Mouse (Mus musculus) stomach, postnatal 0 days (tissue): ENCODE measurements around the gene Nfe2l1. TPM values are rescaled to one million over a fixed set of nuclear protein-coding genes. Genes with fewer than 3 reads are reported as not detected.

Experiments used
- ATAC-seq: fragments of 200-750 bp; cut with Nextera tagmentation; 2 replicates; pipeline ENCODE4 v1.8.0; 2017; ENCODE audit not compliant: low FRiP score, low TSS enrichment
- DNase-seq: peaks from one replicate; pipeline ENCODE4 v3.0.0-alpha.2; 2016; ENCODE audit warnings: low spot score
- H3K27ac ChIP-seq: fragments of 300-500 bp; sonication (generic); replicated peaks from 2 replicates; pipeline ENCODE4 v1.5.1; 2014; ENCODE audit warnings: mild to moderate bottlenecking, control low read depth
- H3K27me3 ChIP-seq: fragments of 300-500 bp; sonication (generic); 2 replicates; pipeline ENCODE4 v1.6.1; 2014; ENCODE audit warnings: low read length; ENCODE audit not compliant: control insufficient read depth, insufficient read depth
- H3K36me3 ChIP-seq: fragments of 300-500 bp; sonication (generic); 2 replicates; pipeline ENCODE4 v1.6.1; 2014; ENCODE audit warnings: low read length, mixed read lengths; ENCODE audit not compliant: control insufficient read depth, insufficient read depth
- H3K4me1 ChIP-seq: fragments of 300-500 bp; sonication (generic); replicated peaks from 2 replicates; pipeline ENCODE4 v1.6.1; 2014; ENCODE audit warnings: antibody characterized with exemption; ENCODE audit not compliant: control insufficient read depth, insufficient read depth
- H3K4me2 ChIP-seq: fragments of 300-500 bp; sonication (generic); replicated peaks from 2 replicates; pipeline ENCODE4 v1.6.1; 2014; ENCODE audit warnings: low read depth, mild to moderate bottlenecking, control low read depth, moderate library complexity
- H3K4me3 ChIP-seq: fragments of 300-500 bp; sonication (generic); 2 replicates; pipeline ENCODE4 v1.5.1; 2014; ENCODE audit warnings: low read depth, low read length, control low read depth
- H3K9ac ChIP-seq: fragments of 300-500 bp; sonication (generic); 2 replicates; pipeline ENCODE4 v1.6.1; 2014; ENCODE audit warnings: mild to moderate bottlenecking, low read length, control low read depth, mixed read lengths
- H3K9me3 ChIP-seq: fragments of 300-500 bp; sonication (generic); 2 replicates; pipeline ENCODE4 v1.6.1; 2016; ENCODE audit warnings: low read length; ENCODE audit not compliant: control insufficient read depth
- CTCF ChIP-seq: IDR thresholded peaks from 2 replicates; pipeline ENCODE4 v1.5.1; 2016; ENCODE audit warnings: antibody characterized with exemption, low read depth, mild to moderate bottlenecking, moderate library complexity
- EP300 ChIP-seq: optimal IDR thresholded peaks from 2 replicates; pipeline ENCODE3; 2016; ENCODE audit warnings: antibody characterized with exemption
- WGBS: fragments of 180-500 bp; shearing (Covaris S2); extraction: QIAGEN DNeasy Blood & Tissue Kit; methylation state at CpG from one replicate; pipeline ENCODE4 v1.1.7; 2014; 5-methylcytosine and 5-hydroxymethylcytosine counted together
- polyA plus RNA-seq: library from polyadenylated mRNA; unstranded; fragments of >200 nt; fragmentation: Nextera tagmentation; extraction: Ambion mirVana; gene quantifications from 2 replicates; pipeline ENCODE4 v1.2.1, GENCODE M21; 2015

Gene Nfe2l1
- polyA plus RNA-seq, 1 experiment from 2014 or later: 35.6 TPM

DNA sequence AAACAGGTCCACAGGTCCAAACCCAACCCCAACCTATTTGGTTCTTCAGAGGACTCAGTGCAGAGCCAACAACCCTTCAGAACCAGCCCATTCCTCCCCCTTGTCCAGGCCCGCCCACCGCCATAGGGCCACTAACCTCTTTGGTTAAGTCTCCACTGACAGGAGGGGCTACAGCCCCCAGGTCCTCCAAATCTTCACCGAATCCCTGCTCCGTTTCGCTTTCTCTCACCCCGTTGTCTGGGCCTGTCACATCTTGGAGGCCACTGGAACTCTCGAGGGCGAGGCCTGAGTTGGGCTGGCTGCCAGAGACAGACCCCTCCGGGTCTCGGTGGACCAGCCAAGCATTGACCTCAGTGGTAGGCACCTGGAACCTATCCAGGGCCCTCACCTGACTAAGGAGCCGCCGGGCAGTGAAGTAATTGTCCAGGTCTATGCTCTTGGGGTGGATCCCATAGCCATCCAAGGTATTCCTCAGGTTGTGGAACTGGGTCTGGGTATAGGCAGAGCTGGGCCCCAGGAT lies 2.6 kb downstream of the Nfe2l1 start:
- Histone ChIP-seq H3K27ac (peak overlapping the region; percentile 30; the same call in 1 of the 2 replicates), H3K4me3 (no peak overlapping the region), H3K4me1 (peaks cover 22% of the 10 kb centered on the region), H3K4me2 (peak overlapping the region; percentile 31), H3K9me3 (no peaks in the 10 kb centered on the region), H3K36me3 (no peaks in the 10 kb centered on the region), H3K27me3 (no peaks in the 10 kb centered on the region), H3K9ac (peak overlapping the region; percentile 35)
- TF ChIP-seq EP300 (no peak), CTCF (no peak)
- no peak for DNase-seq
- ATAC-seq: no peak
- 57% methylated on average over 12 of the region's 12 CpGs for WGBS

DNA sequence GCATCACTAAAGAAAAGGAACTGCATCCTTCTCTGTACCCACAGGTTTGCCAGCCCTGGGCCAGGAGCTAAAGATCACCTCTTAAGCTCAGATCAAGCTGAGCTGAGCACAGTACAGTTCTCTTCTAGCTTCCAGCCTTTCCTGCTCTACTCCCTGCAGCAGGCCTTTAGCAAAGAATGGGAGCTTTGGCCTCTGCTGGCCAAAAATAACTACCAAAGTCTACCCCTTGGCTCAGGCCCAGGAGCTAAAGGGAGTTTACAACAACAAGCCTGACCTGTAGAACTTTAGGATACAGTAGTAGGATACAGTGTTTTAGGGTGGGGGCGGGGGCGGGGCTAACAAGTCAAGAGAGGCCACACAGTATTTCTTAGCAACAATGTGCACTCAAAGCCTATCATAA lies 3.3 kb downstream of the Nfe2l1 start:
- no peak for DNase-seq
- no peak for ATAC-seq
- no peak overlapping the region; the same call in 1 of the 2 replicates for H3K27ac ChIP-seq

DNA sequence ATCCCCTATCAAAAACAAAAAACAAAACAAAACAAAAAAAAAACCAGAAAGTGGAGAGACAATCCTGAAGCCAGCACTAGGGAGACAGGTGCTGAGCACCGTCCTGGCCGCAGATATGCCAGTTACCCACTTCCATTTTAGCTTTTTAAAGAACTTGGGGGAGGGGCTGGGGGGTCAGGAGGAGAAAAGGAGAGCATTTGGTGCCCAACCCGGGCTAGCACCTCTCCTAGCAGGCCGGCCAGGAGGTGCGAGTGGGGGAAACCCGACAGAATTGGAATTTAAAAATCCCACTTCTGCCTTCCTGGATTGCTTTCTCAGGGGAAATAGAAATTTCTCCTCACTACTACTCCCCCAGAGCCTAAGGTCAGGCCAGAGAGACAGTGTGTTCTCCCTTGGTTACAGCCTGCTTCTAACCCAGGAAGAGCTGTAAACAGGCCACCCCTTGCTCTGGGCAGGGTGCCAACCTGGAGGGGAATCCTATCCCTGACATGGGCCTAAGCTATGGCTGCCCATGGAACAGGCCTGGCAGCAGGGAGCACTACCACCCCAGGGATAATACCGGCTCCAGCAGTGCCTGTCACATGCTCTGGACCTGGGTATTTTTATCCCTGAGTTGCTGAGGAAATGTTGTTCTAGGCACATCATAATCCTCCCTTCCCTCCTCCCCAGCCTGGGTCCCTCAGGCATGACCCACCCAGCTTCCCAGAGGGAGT lies 4.8 kb downstream of the Nfe2l1 start:
- Histone ChIP-seq H3K4me1 (peaks cover 22% of the 10 kb centered on the region), H3K27ac (peak overlapping the region; percentile 78), H3K4me2 (peak overlapping the region; percentile 72), H3K9me3 (no peaks in the 10 kb centered on the region), H3K9ac (peak overlapping the region; percentile 47; the same call in 1 of the 2 replicates), H3K4me3 (0 out of 2 replicates have a peak overlapping the region, but pooled peaks have one; percentile 42), H3K36me3 (peaks cover 15% of the 10 kb centered on the region), H3K27me3 (no peaks in the 10 kb centered on the region)
- DNase-seq (peak; percentile 62), ATAC-seq (no peak)
- no peak for TF ChIP-seq EP300
- TF ChIP-seq CTCF: 0 out of 2 replicates have a peak, but pooled peaks have one; percentile 18
- WGBS: 28% methylated on average over 7 of the region's 7 CpGs

More for the DNA sequence above, 3.3 kb downstream of the Nfe2l1 start:
- TF ChIP-seq EP300 (no peak), CTCF (no peak)
- Histone ChIP-seq H3K4me3 (no peak overlapping the region), H3K9me3 (no peaks in the 10 kb centered on the region), H3K36me3 (peaks cover 3% of the 10 kb centered on the region), H3K4me2 (peak overlapping the region; percentile 29), H3K9ac (0 out of 2 replicates have a peak overlapping the region, but pooled peaks have one; percentile 14), H3K4me1 (peaks cover 22% of the 10 kb centered on the region), H3K27me3 (no peaks in the 10 kb centered on the region)
- 60% methylated on average over 2 of the region's 2 CpGs for WGBS

DNA sequence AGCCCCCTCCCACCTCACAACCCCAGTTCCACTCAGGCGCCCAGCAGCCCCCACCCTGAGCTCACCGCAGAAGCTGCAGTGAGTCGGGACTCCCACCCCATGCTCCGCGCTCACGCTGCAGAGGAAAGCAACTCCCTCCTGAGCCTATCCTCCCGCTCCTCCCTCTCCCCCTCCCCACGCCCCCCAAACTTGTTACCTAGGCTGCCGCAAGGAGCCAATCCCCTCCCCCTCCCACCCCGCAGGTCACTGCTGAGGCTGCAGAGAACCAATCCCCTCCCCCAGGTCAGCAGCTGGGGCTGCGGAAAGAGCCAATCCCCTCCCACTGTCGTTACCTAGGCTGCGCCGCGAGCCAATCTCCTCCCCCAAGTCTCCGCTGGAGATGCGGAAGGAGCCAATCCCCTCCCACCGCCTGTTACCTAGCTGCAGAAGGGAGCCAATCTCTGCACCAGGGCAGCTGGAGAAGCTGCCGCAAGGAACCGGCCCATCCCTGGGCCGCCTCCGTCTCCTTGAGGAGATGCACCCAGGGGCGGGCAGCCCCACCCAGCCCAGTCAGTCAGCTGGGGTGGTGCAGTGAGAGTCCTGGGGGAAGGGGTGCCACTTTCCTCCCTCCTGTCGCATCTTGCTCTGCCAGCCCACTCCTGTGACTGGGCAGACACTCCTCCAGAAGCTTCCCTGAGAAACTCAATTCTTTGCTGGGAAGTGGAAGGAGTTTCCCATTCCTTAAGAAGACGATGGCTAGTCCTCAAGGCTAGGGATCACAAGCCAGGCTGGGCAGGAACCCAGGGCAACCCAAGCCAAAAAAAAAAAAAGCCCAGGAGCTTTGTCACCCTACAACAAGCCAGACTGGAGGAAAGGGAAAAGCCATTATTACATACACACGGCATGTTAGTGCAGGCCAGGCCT lies 5.6 kb downstream of the Nfe2l1 start:
- no peaks in the 10 kb centered on the region for H3K27me3 ChIP-seq
- H3K36me3 ChIP-seq: peaks cover 22% of the 10 kb centered on the region
- H3K4me1 ChIP-seq: peaks cover 22% of the 10 kb centered on the region

DNA sequence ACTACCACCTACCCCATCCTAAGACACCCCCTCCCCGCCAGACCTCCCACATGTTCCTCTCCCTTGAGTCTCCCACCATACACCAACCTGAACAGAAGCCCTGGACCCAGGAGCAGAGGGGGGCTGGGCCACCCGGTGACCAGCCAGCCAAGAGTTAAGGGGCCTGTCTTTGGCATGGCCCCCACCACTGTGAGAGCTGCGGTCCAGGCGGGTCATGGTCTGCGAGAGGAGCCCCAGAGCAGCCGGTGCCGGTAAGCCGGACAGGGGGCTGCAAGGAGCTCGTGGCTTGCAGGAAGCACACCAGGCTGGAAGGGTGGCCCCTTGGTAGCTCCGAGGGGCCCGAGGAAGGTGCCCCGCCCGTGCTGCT lies 6.3 kb downstream of the Nfe2l1 start:
- Histone ChIP-seq H3K4me2 (peak overlapping the region; percentile 72), H3K4me3 (peak overlapping the region; percentile 42), H3K36me3 (peaks cover 29% of the 10 kb centered on the region), H3K27me3 (no peaks in the 10 kb centered on the region), H3K9ac (peak overlapping the region; percentile 52), H3K9me3 (no peaks in the 10 kb centered on the region), H3K4me1 (peaks cover 22% of the 10 kb centered on the region), H3K27ac (0 out of 2 replicates have a peak overlapping the region, but pooled peaks have one; percentile 24)
- DNase-seq (no peak), ATAC-seq (peak; percentile 4; the same call in 1 of the 2 replicates)
- WGBS: 12% methylated on average over 13 of the region's 13 CpGs
- TF ChIP-seq EP300: no peak
- no peak for TF ChIP-seq CTCF

More for the DNA sequence above, 5.6 kb downstream of the Nfe2l1 start:
- Histone ChIP-seq H3K4me3 (peak overlapping the region; percentile 42), H3K9me3 (no peaks in the 10 kb centered on the region), H3K4me2 (peak overlapping the region; percentile 72), H3K9ac (peak overlapping the region; percentile 52), H3K27ac (peak overlapping the region; percentile 78)
- peak; percentile 86 for ATAC-seq
- TF ChIP-seq EP300: no peak
- no peak for TF ChIP-seq CTCF
- under 1% methylated on average over 24 of the region's 26 CpGs for WGBS
- peak; percentile 93 for DNase-seq
